12 mouse cellular contexts compared by ENCODE assay signal in genomic region chr12:16665022-16665421, GRCm38 (mm10). TPM values are rescaled to one million over a fixed set of nuclear protein-coding genes. Genes with fewer than 3 reads are reported as not detected.
DNase-seq lines count a peak whose midpoint lies in the region; ATAC-seq and TF ChIP-seq lines count a peak whose summit lies in the region.
"Had no signal": no experiment of that assay in that cellular context is flagged by ENCODE, and none has a peak within 500 bp of the region (broad histone marks: within the 10 kb centered on the region; RNA-seq: fewer than 3 reads in every experiment).

No protein-coding gene starts in this region.

- 8% methylated on average over 2 of the region's 2 CpGs for WGBS in lung, embryonic 14.5 days
- 10% methylated on average over 2 of the region's 2 CpGs for WGBS in intestine, embryonic 15.5 days
- 17% methylated on average over 2 of the region's 2 CpGs for WGBS in stomach, embryonic 15.5 days
- WGBS in liver, embryonic 12.5 days (ENCODE audit: insufficient replicate concordance): 20% methylated on average over 2 of the region's 2 CpGs

- H3K4me3 ChIP-seq in lung, embryonic 14.5 days (ENCODE audit: low read depth, low read length): no peak overlapping the region
- no peak overlapping the region for H3K4me3 ChIP-seq in intestine, embryonic 15.5 days (replicated peaks)
- H3K4me3 ChIP-seq in stomach, embryonic 15.5 days (replicated peaks): no peak overlapping the region
- H3K4me3 ChIP-seq in liver, embryonic 12.5 days: no peak overlapping the region
- H3K4me3 ChIP-seq: heart, embryonic 13.5 days had no signal

- no peaks in the 10 kb centered on the region for H3K36me3 ChIP-seq in lung, embryonic 14.5 days (ENCODE audit: insufficient read depth)
- H3K36me3 ChIP-seq in intestine, embryonic 15.5 days: no peaks in the 10 kb centered on the region
- no peaks in the 10 kb centered on the region for H3K36me3 ChIP-seq in stomach, embryonic 15.5 days
- no peaks in the 10 kb centered on the region for H3K36me3 ChIP-seq in liver, embryonic 12.5 days
- H3K36me3 ChIP-seq: heart, embryonic 13.5 days had no signal

- peak; percentile 63 for ATAC-seq in lung, embryonic 14.5 days (ENCODE audit: insufficient read depth)
- ATAC-seq in intestine, embryonic 15.5 days: peak; percentile 56
- peak; percentile 41; the same call in 1 of the 2 replicates for ATAC-seq in stomach, embryonic 15.5 days (ENCODE audit: insufficient read depth, low FRiP score, low read depth)
- no peak for ATAC-seq in liver, embryonic 12.5 days
- no peak for ATAC-seq in megakaryocyte, adult 5-6 weeks (ENCODE audit: poor library complexity, severe bottlenecking)

- H3K9me3 ChIP-seq in lung, embryonic 14.5 days (ENCODE audit: low read depth, low read length): no peaks in the 10 kb centered on the region
- no peaks in the 10 kb centered on the region for H3K9me3 ChIP-seq in intestine, embryonic 15.5 days
- H3K9me3 ChIP-seq in stomach, embryonic 15.5 days: no peaks in the 10 kb centered on the region
- no peaks in the 10 kb centered on the region for H3K9me3 ChIP-seq in liver, embryonic 12.5 days (replicated peaks)
- H3K9me3 ChIP-seq: heart, embryonic 13.5 days had no signal

- no peak overlapping the region for H3K27ac ChIP-seq in lung, embryonic 14.5 days (ENCODE audit: low read depth)
- H3K27ac ChIP-seq in intestine, embryonic 15.5 days: no peak overlapping the region
- H3K27ac ChIP-seq in stomach, embryonic 15.5 days: no peak overlapping the region
- no peak overlapping the region for H3K27ac ChIP-seq in liver, embryonic 12.5 days
- H3K27ac ChIP-seq: heart, embryonic 13.5 days had no signal

- no peak overlapping the region for H3K9ac ChIP-seq in lung, embryonic 14.5 days
- H3K9ac ChIP-seq in intestine, embryonic 15.5 days: no peak overlapping the region
- no peak overlapping the region for H3K9ac ChIP-seq in stomach, embryonic 15.5 days
- no peak overlapping the region for H3K9ac ChIP-seq in liver, embryonic 12.5 days
- H3K9ac ChIP-seq: heart, embryonic 13.5 days had no signal

- peak; percentile 26 for DNase-seq in lung, embryonic 14.5 days
- no peak for DNase-seq in lung, postnatal 10 days
- DNase-seq in embryo, embryonic 11 days: peak; percentile 31
- no peak for DNase-seq in adrenal gland, postnatal 4 days (ENCODE audit: low spot score in 2 of 2)
- DNase-seq: cerebellum, adult 9-11 months; kidney, postnatal 10 days had no signal

- no peak for TF ChIP-seq CTCF in lung, embryonic 14.5 days (IDR thresholded peaks at IDR 0.05; ENCODE audit: low read depth)

- no peaks in the 10 kb centered on the region for H3K27me3 ChIP-seq in lung, embryonic 14.5 days (ENCODE audit: insufficient read depth, low read length)
- H3K27me3 ChIP-seq in intestine, embryonic 15.5 days (replicated peaks): no peaks in the 10 kb centered on the region
- H3K27me3 ChIP-seq in stomach, embryonic 15.5 days (replicated peaks): no peaks in the 10 kb centered on the region
- 0 out of 2 replicates have a peak, but pooled peaks cover 3% of the 10 kb centered on the region for H3K27me3 ChIP-seq in liver, embryonic 12.5 days (replicated peaks)
- H3K27me3 ChIP-seq: heart, embryonic 13.5 days had no signal

- no peak overlapping the region for H3K4me2 ChIP-seq in lung, embryonic 14.5 days
- no peak overlapping the region for H3K4me2 ChIP-seq in intestine, embryonic 15.5 days (replicated peaks)
- H3K4me2 ChIP-seq in stomach, embryonic 15.5 days: no peak overlapping the region
- H3K4me2 ChIP-seq in liver, embryonic 12.5 days: no peak overlapping the region
- H3K4me2 ChIP-seq: heart, embryonic 13.5 days had no signal

- no peaks in the 10 kb centered on the region for H3K4me1 ChIP-seq in lung, embryonic 14.5 days (ENCODE audit: insufficient read depth)
- H3K4me1 ChIP-seq in intestine, embryonic 15.5 days (replicated peaks): no peaks in the 10 kb centered on the region
- peaks cover 11% of the 10 kb centered on the region; the same call in 1 of the 2 replicates for H3K4me1 ChIP-seq in stomach, embryonic 15.5 days
- H3K4me1 ChIP-seq in liver, embryonic 12.5 days: no peaks in the 10 kb centered on the region
- H3K4me1 ChIP-seq: heart, embryonic 13.5 days had no signal

RNA-seq across cellular contexts. Expression of gene Ntsr2, which starts 11.8 kb away (rescaled TPM):
- polyA plus RNA-seq in lung, embryonic 14.5 days (2014; fragmentation: Nextera tagmentation; extraction: Ambion mirVana): not detected in 2 replicates
- 0.05 and 0.08 TPM in 2 replicates for polyA plus RNA-seq in intestine, embryonic 15.5 days (2015; fragmentation: Nextera tagmentation; extraction: Ambion mirVana)
- 0.14 and 0.17 TPM in 2 replicates for polyA plus RNA-seq in stomach, embryonic 15.5 days (2015; fragmentation: Nextera tagmentation; extraction: Ambion mirVana)
- total RNA-seq in adrenal gland, postnatal 4 days (2021): under 1 TPM in 1 of 2 experiments, not detected in 1; 0.34 TPM
- not detected in 2 replicates for polyA plus RNA-seq in liver, embryonic 12.5 days (2016; fragmentation: Nextera tagmentation; extraction: Ambion mirVana)
- not detected in 2 replicates for total RNA-seq in megakaryocyte, adult 5-6 weeks (2015)
- not detected in 2 replicates for total RNA-seq in megakaryocyte, adult 5-6 weeks (2017)
- polyA plus RNA-seq: heart, embryonic 13.5 days; limb, embryonic 14.5 days had no signal

RNA-seq across cellular contexts. Expression of gene Lpin1, which starts 54.3 kb away (rescaled TPM):
- 4.0 and 4.6 TPM in 2 replicates for polyA plus RNA-seq in lung, embryonic 14.5 days (2014; fragmentation: Nextera tagmentation; extraction: Ambion mirVana)
- 7.2 and 8.6 TPM in 2 replicates for polyA plus RNA-seq in intestine, embryonic 15.5 days (2015; fragmentation: Nextera tagmentation; extraction: Ambion mirVana)
- 5.3 and 6.2 TPM in 2 replicates for polyA plus RNA-seq in stomach, embryonic 15.5 days (2015; fragmentation: Nextera tagmentation; extraction: Ambion mirVana)
- 10 to 100 TPM; 21.6 to 23.4 TPM for total RNA-seq in adrenal gland, postnatal 4 days (2021)
- polyA plus RNA-seq in liver, embryonic 12.5 days (2016; fragmentation: Nextera tagmentation; extraction: Ambion mirVana): 6.8 and 6.9 TPM in 2 replicates
- 6.0 and 11.7 TPM in 2 replicates for total RNA-seq in megakaryocyte, adult 5-6 weeks (2015)
- total RNA-seq in megakaryocyte, adult 5-6 weeks (2017): 6.3 and 6.6 TPM in 2 replicates

Comparison
In these comparisons a context has a peak if more than half of its experiments do, and no peak if none do; other contexts are left out.
1. DNase-seq: peak in lung, embryonic 14.5 days (single experiment) and embryo, embryonic 11 days (single experiment); none in lung, postnatal 10 days (single experiment) and adrenal gland, postnatal 4 days (0 of 2).
2. ATAC-seq: peak in lung, embryonic 14.5 days (single experiment), intestine, embryonic 15.5 days (single experiment) and stomach, embryonic 15.5 days (single experiment); none in liver, embryonic 12.5 days (single experiment) and megakaryocyte, adult 5-6 weeks (single experiment).